Mouse (Mus musculus): ENCODE results near the gene Ehmt1.

Ehmt1 gene

GRCm38 (mm10) chr2:24806143-24806542 lies 113.3 kb downstream of the Ehmt1 start:
- Histone ChIP-seq H3K36me3 (ENCODE audit: insufficient read depth, low read length) (peaks cover 98% of the 10 kb centered on the region), H3K9me3 (ENCODE audit: low read length) (no peaks in the 10 kb centered on the region), H3K4me1 (replicated peaks; ENCODE audit: low read depth, low read length) (0 out of 2 replicates have a peak, but pooled peaks cover 2% of the 10 kb centered on the region), H3K27me3 (ENCODE audit: insufficient read depth, low read length) (no peaks in the 10 kb centered on the region), H3K4me3 (replicated peaks; ENCODE audit: low read length) (no peak overlapping the region)
- TF ChIP-seq NANOG (IDR thresholded peaks at IDR 0.05; ENCODE audit: borderline replicate concordance, low read length) (no peak), CTCF (conservative IDR thresholded peaks at IDR 0.05; ENCODE audit: low read length) (no peak), POU5F1 (IDR thresholded peaks at IDR 0.05; ENCODE audit: borderline replicate concordance, low read length) (no peak)

GRCm38 (mm10) chr2:24805621-24806020 lies 113.8 kb downstream of the Ehmt1 start:
- Histone ChIP-seq H3K27me3 (ENCODE audit: insufficient read depth, low read length) (no peaks in the 10 kb centered on the region), H3K9me3 (ENCODE audit: low read length) (no peaks in the 10 kb centered on the region), H3K4me1 (replicated peaks; ENCODE audit: low read depth, low read length) (0 out of 2 replicates have a peak, but pooled peaks cover 2% of the 10 kb centered on the region), H3K36me3 (ENCODE audit: insufficient read depth, low read length) (peaks cover 98% of the 10 kb centered on the region), H3K4me3 (replicated peaks; ENCODE audit: low read length) (no peak overlapping the region)
- TF ChIP-seq CTCF (conservative IDR thresholded peaks at IDR 0.05; ENCODE audit: low read length) (no peak), NANOG (IDR thresholded peaks at IDR 0.05; ENCODE audit: borderline replicate concordance, low read length) (no peak), POU5F1 (IDR thresholded peaks at IDR 0.05; ENCODE audit: borderline replicate concordance, low read length) (no peak)

GRCm38 (mm10) chr2:24796833-24797457 lies 122.5 kb downstream of the Ehmt1 start:
- Histone ChIP-seq H3K9me3 (ENCODE audit: low read length) (no peaks in the 10 kb centered on the region), H3K36me3 (ENCODE audit: insufficient read depth, low read length) (peaks cover 98% of the 10 kb centered on the region), H3K4me3 (replicated peaks; ENCODE audit: low read length) (no peak overlapping the region), H3K27me3 (ENCODE audit: insufficient read depth, low read length) (no peaks in the 10 kb centered on the region), H3K4me1 (replicated peaks; ENCODE audit: low read depth, low read length) (peaks cover 10% of the 10 kb centered on the region)
- TF ChIP-seq CTCF (conservative IDR thresholded peaks at IDR 0.05; ENCODE audit: low read length), result no peak
- TF ChIP-seq POU5F1 (IDR thresholded peaks at IDR 0.05; ENCODE audit: borderline replicate concordance, low read length), result no peak
- TF ChIP-seq NANOG (IDR thresholded peaks at IDR 0.05; ENCODE audit: borderline replicate concordance, low read length), result no peak

GRCm38 (mm10) chr2:24787250-24787649 lies 132.2 kb downstream of the Ehmt1 start:
- peaks cover 23% of the 10 kb centered on the region for H3K36me3 ChIP-seq (ENCODE audit: insufficient read depth, low read length)
- peaks cover 17% of the 10 kb centered on the region for H3K9me3 ChIP-seq (ENCODE audit: low read length)
- no peak overlapping the region for H3K4me3 ChIP-seq (replicated peaks; ENCODE audit: low read length)
- H3K27me3 ChIP-seq (ENCODE audit: insufficient read depth, low read length), result no peaks in the 10 kb centered on the region
- H3K4me1 ChIP-seq (replicated peaks; ENCODE audit: low read depth, low read length), result peaks cover 6% of the 10 kb centered on the region
- TF ChIP-seq POU5F1 (IDR thresholded peaks at IDR 0.05; ENCODE audit: borderline replicate concordance, low read length), result no peak
- no peak for TF ChIP-seq CTCF (conservative IDR thresholded peaks at IDR 0.05; ENCODE audit: low read length)
- no peak for TF ChIP-seq NANOG (IDR thresholded peaks at IDR 0.05; ENCODE audit: borderline replicate concordance, low read length)

GRCm38 (mm10) chr2:24781253-24781652 lies 138.2 kb downstream of the Ehmt1 start:
- Histone ChIP-seq H3K9me3 (ENCODE audit: low read length) (peaks cover 12% of the 10 kb centered on the region), H3K36me3 (ENCODE audit: insufficient read depth, low read length) (no peaks in the 10 kb centered on the region), H3K4me1 (replicated peaks; ENCODE audit: low read depth, low read length) (peaks cover 14% of the 10 kb centered on the region), H3K27me3 (ENCODE audit: insufficient read depth, low read length) (no peaks in the 10 kb centered on the region; the same call in 1 of the 2 replicates), H3K4me3 (replicated peaks; ENCODE audit: low read length) (no peak overlapping the region)
- TF ChIP-seq POU5F1 (IDR thresholded peaks at IDR 0.05; ENCODE audit: borderline replicate concordance, low read length) (no peak), NANOG (IDR thresholded peaks at IDR 0.05; ENCODE audit: borderline replicate concordance, low read length) (no peak), CTCF (conservative IDR thresholded peaks at IDR 0.05; ENCODE audit: low read length) (peak; percentile 70)

DNA sequence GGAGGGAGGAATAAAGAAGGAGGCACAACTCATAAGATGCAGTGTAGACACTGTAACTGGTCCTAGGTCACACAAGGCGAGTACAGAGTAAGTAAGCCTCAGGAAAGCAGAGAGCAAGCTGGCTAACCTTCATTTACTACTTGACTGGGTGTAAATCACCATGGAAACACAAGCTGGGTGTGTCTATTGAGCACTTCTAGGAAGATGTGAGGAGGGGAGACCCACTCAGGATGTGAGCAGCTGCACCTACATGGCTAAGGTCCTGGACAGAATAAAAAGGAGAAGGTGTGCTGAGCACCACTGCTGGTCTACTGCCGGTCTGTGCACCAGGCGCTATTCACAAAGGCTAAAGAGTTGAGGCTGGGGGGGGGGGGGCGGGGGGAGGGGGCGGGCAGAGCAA lies 142.6 kb downstream of the Ehmt1 start:
- Histone ChIP-seq H3K4me1 (replicated peaks; ENCODE audit: low read depth, low read length) (peaks cover 16% of the 10 kb centered on the region), H3K27me3 (ENCODE audit: insufficient read depth, low read length) (no peaks in the 10 kb centered on the region; the same call in 1 of the 2 replicates), H3K9me3 (ENCODE audit: low read length) (0 out of 2 replicates have a peak, but pooled peaks cover 2% of the 10 kb centered on the region), H3K4me3 (replicated peaks; ENCODE audit: low read length) (no peak overlapping the region), H3K36me3 (ENCODE audit: insufficient read depth, low read length) (no peaks in the 10 kb centered on the region)
- no peak for TF ChIP-seq NANOG (IDR thresholded peaks at IDR 0.05; ENCODE audit: borderline replicate concordance, low read length)

DNA sequence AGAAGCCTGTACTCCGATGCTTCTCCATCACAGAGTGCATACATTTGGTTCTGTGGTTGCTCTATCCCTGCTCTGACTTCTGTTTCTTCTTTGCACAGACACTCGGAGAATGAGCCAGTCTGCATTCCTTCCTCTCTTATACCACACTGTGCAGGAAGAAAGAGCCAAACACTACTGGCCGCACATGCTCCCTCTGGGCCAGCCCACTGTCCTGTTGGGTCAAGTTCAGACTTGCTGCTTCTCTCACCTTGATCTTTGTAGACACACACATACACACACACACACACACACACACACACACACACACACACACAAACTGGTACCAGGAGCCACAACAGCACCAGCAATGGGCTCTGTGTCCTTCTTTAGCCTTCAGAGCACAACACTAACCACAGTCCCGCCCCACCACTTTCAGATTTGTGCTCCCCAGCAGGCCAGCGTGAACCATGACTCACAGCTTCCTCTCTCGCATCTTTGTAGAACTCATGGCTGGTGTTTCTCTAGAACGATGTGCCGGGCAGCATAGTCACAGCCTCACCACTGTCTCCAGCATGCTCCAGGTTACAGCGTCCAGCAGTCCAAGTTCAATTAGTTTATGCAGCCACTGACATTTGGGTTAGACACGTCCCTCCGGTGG lies 143.3 kb downstream of the Ehmt1 start:
- H3K4me3 ChIP-seq (replicated peaks; ENCODE audit: low read length), result no peak overlapping the region
- no peaks in the 10 kb centered on the region for H3K36me3 ChIP-seq (ENCODE audit: insufficient read depth, low read length)
- H3K27me3 ChIP-seq (ENCODE audit: insufficient read depth, low read length), result no peaks in the 10 kb centered on the region; the same call in 1 of the 2 replicates
- TF ChIP-seq POU5F1 (IDR thresholded peaks at IDR 0.05; ENCODE audit: borderline replicate concordance, low read length) (no peak), NANOG (IDR thresholded peaks at IDR 0.05; ENCODE audit: borderline replicate concordance, low read length) (no peak), CTCF (conservative IDR thresholded peaks at IDR 0.05; ENCODE audit: low read length) (no peak)
- peaks cover 16% of the 10 kb centered on the region for H3K4me1 ChIP-seq (replicated peaks; ENCODE audit: low read depth, low read length)
- H3K9me3 ChIP-seq (ENCODE audit: low read length), result no peaks in the 10 kb centered on the region

- Histone ChIP-seq H3K4me1 (replicated peaks; ENCODE audit: low read depth, low read length) (peaks cover 16% of the 10 kb centered on the region), H3K36me3 (ENCODE audit: insufficient read depth, low read length) (no peaks in the 10 kb centered on the region), H3K4me3 (replicated peaks; ENCODE audit: low read length) (no peak overlapping the region), H3K9me3 (ENCODE audit: low read length) (no peaks in the 10 kb centered on the region), H3K27me3 (ENCODE audit: insufficient read depth, low read length) (no peaks in the 10 kb centered on the region; the same call in 1 of the 2 replicates)
- TF ChIP-seq POU5F1 (IDR thresholded peaks at IDR 0.05; ENCODE audit: borderline replicate concordance, low read length) (no peak), NANOG (IDR thresholded peaks at IDR 0.05; ENCODE audit: borderline replicate concordance, low read length) (no peak), CTCF (conservative IDR thresholded peaks at IDR 0.05; ENCODE audit: low read length) (no peak; the same call in 1 of the 2 replicates)
These were observed 144.6 kb downstream of the Ehmt1 start for GRCm38 (mm10) chr2:24774832-24775231.
